Mouse (Mus musculus): ENCODE measurements around the gene Pax7. TPM values are rescaled to one million over a fixed set of nuclear protein-coding genes. Genes with fewer than 3 reads are reported as not detected.

Gene Pax7
- total and polyA plus RNA-seq, 2 experiments, result not detected

- Histone ChIP-seq H3K4me3 (ENCODE audit: insufficient read depth, low read depth, low read length) (no peak overlapping the region), H3K9ac (ENCODE audit: low read depth, low read length) (no peak overlapping the region), H3K27me3 (ENCODE audit: control insufficient read depth, insufficient read depth, low read length) (0 out of 2 replicates have a peak, but pooled peaks cover 3% of the 10 kb centered on the region), H3K36me3 (ENCODE audit: control insufficient read depth, insufficient read depth, low read length) (no peaks in the 10 kb centered on the region), H3K27ac (replicated peaks; ENCODE audit: insufficient read depth, low read depth, low read length) (no peak overlapping the region), H3K79me2 (ENCODE audit: control insufficient read depth, insufficient read depth, low read length) (no peaks in the 10 kb centered on the region), H3K4me1 (ENCODE audit: control insufficient read depth, insufficient read depth, low read length) (no peaks in the 10 kb centered on the region)
- no peak for DNase-seq (ENCODE audit: extremely low read depth, low read depth, low spot score)
- 62% methylated on average over 7 of the region's 7 CpGs for WGBS
- TF ChIP-seq CTCF (IDR thresholded peaks at IDR 0.05; ENCODE audit: low read depth, low read length) (no peak), POLR2A (IDR thresholded peaks at IDR 0.05; ENCODE audit: extremely low read depth, insufficient read depth, low read length) (no peak)
Observed at GRCm38 (mm10) chr4:139689627-139690269, 143.6 kb downstream of the Pax7 start.

- WGBS, result 71% methylated on average over 9 of the region's 9 CpGs
- Histone ChIP-seq H3K36me3 (ENCODE audit: control insufficient read depth, insufficient read depth, low read length) (no peaks in the 10 kb centered on the region), H3K27me3 (ENCODE audit: control insufficient read depth, insufficient read depth, low read length) (no peaks in the 10 kb centered on the region), H3K4me3 (ENCODE audit: insufficient read depth, low read depth, low read length) (no peak overlapping the region), H3K4me1 (ENCODE audit: control insufficient read depth, insufficient read depth, low read length) (no peaks in the 10 kb centered on the region), H3K79me2 (ENCODE audit: control insufficient read depth, insufficient read depth, low read length) (no peaks in the 10 kb centered on the region), H3K27ac (replicated peaks; ENCODE audit: insufficient read depth, low read depth, low read length) (no peak overlapping the region), H3K9ac (ENCODE audit: low read depth, low read length) (no peak overlapping the region)
- TF ChIP-seq CTCF (IDR thresholded peaks at IDR 0.05; ENCODE audit: low read depth, low read length) (no peak), POLR2A (IDR thresholded peaks at IDR 0.05; ENCODE audit: extremely low read depth, insufficient read depth, low read length) (no peak)
- DNase-seq (ENCODE audit: extremely low read depth, low read depth, low spot score), result no peak
Observed at GRCm38 (mm10) chr4:139688058-139688457, 145.3 kb downstream of the Pax7 start.

Other genes with a start within 250 kb of the Pax7 start
- 0.09 and 0.27 TPM in 2 replicates for gene Gm21969, start 230.3 kb downstream of the Pax7 start, total RNA-seq (2014; rRNA removed)
- 0.11 and 0.14 TPM in 2 replicates for gene Gm21969, start 230.3 kb downstream of the Pax7 start, polyA plus RNA-seq (2012; rRNA removed)
- 288 and 375 TPM in 2 replicates for gene Aldh4a1, start 210.7 kb downstream of the Pax7 start, total RNA-seq (2014; rRNA removed)
- gene Aldh4a1, start 210.7 kb downstream of the Pax7 start, polyA plus RNA-seq (2012; rRNA removed), result 557 and 601 TPM in 2 replicates
- not detected in 2 replicates for gene Tas1r2, start 180.0 kb downstream of the Pax7 start, total RNA-seq (2014; rRNA removed)
- gene Tas1r2, start 180.0 kb downstream of the Pax7 start, polyA plus RNA-seq (2012; rRNA removed), result 0.05 TPM in 1 of 2 replicates, not detected in the other
- 5.2 and 6.8 TPM in 2 replicates for gene Klhdc7a, start 134.5 kb upstream of the Pax7 start, total RNA-seq (2014; rRNA removed)
- gene Klhdc7a, start 134.5 kb upstream of the Pax7 start, polyA plus RNA-seq (2012; rRNA removed), result 4.4 and 7.8 TPM in 2 replicates